Mouse (Mus musculus): ENCODE measurements around the gene Ahcyl1.

DNA sequence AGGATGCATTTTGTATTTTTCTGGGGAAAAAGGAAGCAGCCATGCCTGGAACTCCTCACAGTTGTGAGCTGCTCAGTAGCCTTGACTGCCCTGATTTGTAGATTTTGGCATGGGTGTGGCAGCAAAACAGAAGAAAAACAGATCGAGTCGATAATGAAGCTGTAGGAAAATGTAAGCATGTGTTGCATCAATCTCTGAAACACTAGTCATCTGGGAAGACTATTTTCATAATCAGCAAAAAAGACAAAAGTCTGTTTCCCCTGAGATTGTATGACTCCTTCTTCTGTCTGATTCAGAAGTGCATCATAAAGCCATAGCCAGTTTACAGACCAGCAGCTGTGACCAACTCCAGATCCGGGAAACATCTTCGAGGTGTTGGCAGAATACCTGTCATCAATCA, 10.9 kb upstream of the Ahcyl1 start:
- TF ChIP-seq CTCF (IDR thresholded peaks at IDR 0.05; ENCODE audit: low read depth, low read length) = no peak
- no peak for TF ChIP-seq GATA1 (IDR thresholded peaks at IDR 0.05; ENCODE audit: borderline replicate concordance, low read length)
- no peak for TF ChIP-seq TAL1 (conservative IDR thresholded peaks at IDR 0.05; ENCODE audit: low read depth, low read length)
- TF ChIP-seq POLR2AphosphoS5 (IDR thresholded peaks at IDR 0.05; ENCODE audit: insufficient replicate concordance, low read depth, low read length) = no peak

All from G1E (cell line).